Mouse (Mus musculus) urinary bladder, postnatal 0 days (tissue): ENCODE data around the gene Ptger1. TPM values are rescaled to one million over a fixed set of nuclear protein-coding genes. Genes with fewer than 3 reads are reported as not detected.

Experiments
- polyA plus RNA-seq: library from polyadenylated mRNA; unstranded; fragments of >200 nt; fragmentation: Nextera tagmentation; extraction: Ambion mirVana; gene quantifications from 2 replicates; pipeline ENCODE4 v1.2.1, GENCODE M21; 2015

Gene Ptger1
- polyA plus RNA-seq: 1.9 TPM in 2 replicates

DNA sequence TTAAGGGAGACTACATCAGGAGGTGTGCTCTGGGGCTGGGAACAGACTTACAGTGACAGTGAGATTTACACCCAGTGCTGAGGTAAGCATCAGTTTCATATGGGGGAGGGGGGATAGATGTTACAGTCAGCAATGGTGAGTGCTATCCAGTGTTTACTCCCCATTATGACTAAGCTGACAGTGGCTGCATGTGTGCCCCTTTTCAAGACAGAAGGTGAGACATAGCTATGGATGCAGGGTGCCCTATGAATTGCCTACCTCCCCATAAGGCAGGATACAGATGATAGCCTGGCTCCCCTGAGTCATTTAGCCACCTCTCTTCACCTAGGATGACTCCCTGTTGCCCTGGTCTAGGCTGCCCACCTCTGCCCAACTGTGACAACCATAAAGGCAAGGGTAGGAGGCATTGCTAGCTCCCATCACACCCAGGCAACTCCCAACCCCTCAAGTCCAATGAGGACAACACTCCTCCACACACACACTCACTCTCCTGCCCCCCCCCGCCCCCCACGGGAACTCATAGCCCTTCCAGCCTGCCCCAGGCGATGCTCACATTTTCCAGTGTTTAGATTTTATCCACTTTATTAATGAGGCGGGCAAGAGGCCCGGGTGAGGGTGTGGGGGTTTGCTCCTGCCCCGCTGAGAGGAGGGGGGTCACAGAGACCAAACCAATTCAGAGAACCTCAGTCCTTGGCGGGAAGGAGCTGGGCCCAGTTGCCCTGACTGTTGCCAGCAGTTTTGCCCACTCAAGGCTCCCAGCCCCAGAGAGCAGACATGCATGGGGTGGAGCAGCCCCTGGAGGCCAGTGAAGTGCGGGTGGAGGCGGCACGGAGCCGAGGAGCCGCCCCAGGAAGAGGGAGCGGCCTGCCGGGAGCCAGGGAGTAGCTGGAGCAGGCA is at the start of gene Ptger1:
Gene Ptger1, plus strand, starts transcription at position 710 of the 897 bp plus-strand sequence.

GRCm38 (mm10) chr8:83652030-83652743 is 14.3 kb upstream of the Ptger1 start, which contains the start of gene Gipc1:
Gipc1 (plus strand) TSS chr8:83652677.

DNA sequence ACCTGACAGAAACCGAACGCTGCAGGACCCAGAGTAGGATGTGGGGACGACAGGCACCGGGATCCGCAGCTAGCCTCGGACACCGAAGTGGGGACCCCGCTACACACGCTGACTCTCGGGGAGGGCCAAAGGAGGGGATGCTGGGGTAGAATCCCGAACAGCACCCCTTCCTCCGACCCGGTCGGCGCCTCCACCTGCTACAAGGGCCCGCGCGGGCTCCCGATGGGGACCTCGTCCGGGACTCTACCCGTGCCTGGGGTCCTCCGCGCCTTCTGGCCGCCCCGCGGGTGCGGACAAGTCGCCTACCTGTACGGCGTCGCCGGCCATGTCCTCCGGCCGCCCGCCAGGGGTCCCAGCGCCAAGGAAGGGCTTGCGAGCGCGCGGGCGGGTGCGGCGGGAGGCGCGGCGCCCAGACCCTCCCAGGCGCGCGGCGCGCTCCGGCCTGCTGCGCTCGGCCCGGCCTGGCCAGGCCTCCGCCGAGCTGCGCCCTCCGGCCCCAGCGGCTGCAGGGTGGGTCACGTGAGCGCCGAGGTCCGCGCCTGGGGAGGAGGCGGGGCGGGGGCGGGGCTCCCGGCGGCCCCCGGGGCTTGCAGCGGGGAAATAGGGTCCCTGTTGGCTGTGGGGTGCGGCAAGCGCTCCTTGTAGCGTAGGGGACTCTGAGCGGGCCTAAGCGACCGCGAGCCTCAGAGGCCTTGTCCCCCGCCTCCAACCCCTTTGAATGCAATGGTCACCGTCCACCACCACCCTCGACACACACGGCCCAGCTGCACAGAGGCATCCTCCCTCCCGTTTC is 32.4 kb downstream of the Ptger1 start, which contains the start of gene Pkn1:
Gene Pkn1, minus strand, starts transcription at position 519 of the 793 bp plus-strand sequence.

GRCm38 (mm10) chr8:83715031-83715690 is 48.7 kb downstream of the Ptger1 start, which contains the start of gene Ddx39:
Ddx39 (plus strand) TSS chr8:83715177.

Other genes with a start within 250 kb of the Ptger1 start
- 57.3 and 74.5 TPM in 2 replicates for gene Scoc, start 208.3 kb upstream of the Ptger1 start, polyA plus RNA-seq
- gene Olfr370, start 130.9 kb upstream of the Ptger1 start, polyA plus RNA-seq: not detected in 2 replicates
- 311 and 318 TPM in 2 replicates for gene Ndufb7, start 100.0 kb upstream of the Ptger1 start, polyA plus RNA-seq
- gene Tecr, start 58.7 kb upstream of the Ptger1 start, polyA plus RNA-seq: 299 and 319 TPM in 2 replicates
- gene Dnajb1, start 58.5 kb upstream of the Ptger1 start, polyA plus RNA-seq: 34.3 and 39.1 TPM in 2 replicates
- gene Gipc1, start 14.0 kb upstream of the Ptger1 start, polyA plus RNA-seq: 164 and 171 TPM in 2 replicates
- gene Pkn1, start 32.5 kb downstream of the Ptger1 start, polyA plus RNA-seq: 18.8 and 19.6 TPM in 2 replicates
- 56.0 and 64.2 TPM in 2 replicates for gene Ddx39, start 48.5 kb downstream of the Ptger1 start, polyA plus RNA-seq
- gene Adgre5, start 74.6 kb downstream of the Ptger1 start, polyA plus RNA-seq: 63.6 and 72.3 TPM in 2 replicates
- 9.2 and 10.4 TPM in 2 replicates for gene Adgrl1, start 233.4 kb downstream of the Ptger1 start, polyA plus RNA-seq